Mouse (Mus musculus): ENCODE measurements around the gene Rsf1.

DNA sequence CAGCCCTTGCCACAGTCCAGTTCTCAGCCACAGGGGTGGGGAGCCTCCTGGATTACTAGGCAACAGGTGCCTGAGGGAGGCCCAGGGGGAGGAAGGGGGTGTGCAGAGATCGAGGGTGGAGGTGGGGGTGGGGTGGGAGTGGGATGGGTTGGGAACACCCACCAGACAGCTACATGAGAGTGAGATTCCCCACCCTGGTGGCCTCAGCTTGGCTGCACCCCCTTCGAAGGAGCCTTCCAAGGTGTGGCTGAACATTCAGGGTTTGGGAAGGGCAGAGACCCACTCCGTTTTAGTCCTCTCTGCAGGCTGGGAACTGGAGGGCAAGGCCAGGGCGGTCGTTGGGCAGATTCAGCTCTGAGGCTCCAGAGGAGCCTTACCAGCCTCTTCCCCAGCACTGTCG, 11.6 kb downstream of the Rsf1 start:
- TF ChIP-seq GATA1 (IDR thresholded peaks at IDR 0.05; ENCODE audit: low read length): no peak
- no peak for TF ChIP-seq TAL1 (IDR thresholded peaks at IDR 0.05; ENCODE audit: low read length)
